In genomic region chrX:36329040-36329649, GRCm38 (mm10) we compare ENCODE assay signal across 7 mouse cellular contexts. TPM values are rescaled to one million over a fixed set of nuclear protein-coding genes. Genes with fewer than 3 reads are reported as not detected.
DNase-seq lines count a peak whose midpoint lies in the region; ATAC-seq and TF ChIP-seq lines count a peak whose summit lies in the region.

No protein-coding gene starts in this region.

- no peaks in the 10 kb centered on the region for H3K9me3 ChIP-seq in lung, embryonic 14.5 days (ENCODE audit: low read depth, low read length)
- H3K9me3 ChIP-seq in stomach, embryonic 14.5 days (ENCODE audit: control insufficient read depth, low read depth, low read length): no peaks in the 10 kb centered on the region

- H3K9ac ChIP-seq in lung, embryonic 14.5 days: peak overlapping the region; percentile 13; the same call in 1 of the 2 replicates
- H3K9ac ChIP-seq in stomach, embryonic 14.5 days (replicated peaks; ENCODE audit: low read depth, low read length): 0 out of 2 replicates have a peak overlapping the region, but pooled peaks have one; percentile 10

- H3K4me2 ChIP-seq in lung, embryonic 14.5 days: peak overlapping the region; percentile 76
- H3K4me2 ChIP-seq in stomach, embryonic 14.5 days (replicated peaks; ENCODE audit: low read depth, low read length): peak overlapping the region; percentile 86

- DNase-seq in urinary bladder, postnatal 14 days (ENCODE audit: low spot score): peak; percentile 6
- DNase-seq in urinary bladder, adult 18-20 months (ENCODE audit: low spot score in 2 of 2): no peak
- DNase-seq in cerebellum, adult 2 months: peak; percentile 44 to 57
- DNase-seq in gastrocnemius, postnatal 25 days: peak; percentile 7
- DNase-seq in kidney, adult 18-20 months: peak; percentile 41
- DNase-seq in lung, embryonic 14.5 days: peak; percentile 4

- TF ChIP-seq POLR2A in cerebellum, adult 2 months (IDR thresholded peaks at IDR 0.05; ENCODE audit: borderline replicate concordance, insufficient read depth, low read length): no peak

- 0 out of 2 replicates have a peak, but pooled peaks cover 4% of the 10 kb centered on the region for H3K4me1 ChIP-seq in cerebellum, adult 2 months (ENCODE audit: control insufficient read depth, insufficient read depth, low read length)
- H3K4me1 ChIP-seq in lung, embryonic 14.5 days (ENCODE audit: insufficient read depth): no peaks in the 10 kb centered on the region
- no peaks in the 10 kb centered on the region for H3K4me1 ChIP-seq in stomach, embryonic 14.5 days (ENCODE audit: control insufficient read depth, insufficient read depth, low read length)

- H3K4me3 ChIP-seq in cerebellum, adult 2 months (replicated peaks; ENCODE audit: insufficient read depth, low read depth, low read length): peak overlapping the region; percentile 61
- peak overlapping the region; percentile 43 for H3K4me3 ChIP-seq in lung, embryonic 14.5 days (ENCODE audit: low read depth, low read length)
- peak overlapping the region; percentile 38 for H3K4me3 ChIP-seq in stomach, embryonic 14.5 days (ENCODE audit: low read depth, low read length)

- H3K27ac ChIP-seq in cerebellum, adult 2 months (ENCODE audit: insufficient read depth, low read length): peak overlapping the region; percentile 64; the same call in 1 of the 2 replicates
- no peak overlapping the region for H3K27ac ChIP-seq in lung, embryonic 14.5 days (ENCODE audit: low read depth)
- H3K27ac ChIP-seq in stomach, embryonic 14.5 days (ENCODE audit: low read length): no peak overlapping the region

- TF ChIP-seq CTCF in cerebellum, adult 2 months (IDR thresholded peaks at IDR 0.05; ENCODE audit: borderline replicate concordance, insufficient read depth, low read depth, low read length): no peak
- TF ChIP-seq CTCF in lung, embryonic 14.5 days (IDR thresholded peaks at IDR 0.05; ENCODE audit: low read depth): no peak

- WGBS in cerebellum, adult 2 months: 8% methylated on average over 48 of the region's 66 CpGs
- 16% methylated on average over 48 of the region's 66 CpGs for WGBS in lung, embryonic 14.5 days
- 19% methylated on average over 35 of the region's 66 CpGs for WGBS in stomach, embryonic 14.5 days

- peak; percentile 22; the same call in 1 of the 2 replicates for ATAC-seq in lung, embryonic 14.5 days (ENCODE audit: insufficient read depth)
- no peak; the same call in 1 of the 2 replicates for ATAC-seq in stomach, embryonic 14.5 days (ENCODE audit: insufficient number of reproducible peaks, insufficient read depth, low FRiP score, low read depth)

- H3K36me3 ChIP-seq in lung, embryonic 14.5 days (ENCODE audit: insufficient read depth): no peaks in the 10 kb centered on the region
- no peaks in the 10 kb centered on the region for H3K36me3 ChIP-seq in stomach, embryonic 14.5 days (ENCODE audit: control insufficient read depth, insufficient read depth, low read length)

- H3K27me3 ChIP-seq in cerebellum, adult 2 months (ENCODE audit: control insufficient read depth, insufficient read depth, low read length): no peaks in the 10 kb centered on the region
- H3K27me3 ChIP-seq in lung, embryonic 14.5 days (ENCODE audit: insufficient read depth, low read length): peaks cover 7% of the 10 kb centered on the region
- H3K27me3 ChIP-seq in stomach, embryonic 14.5 days (ENCODE audit: control insufficient read depth, insufficient read depth, low read length): 0 out of 2 replicates have a peak, but pooled peaks cover 4% of the 10 kb centered on the region

RNA-seq across cellular contexts. Expression of gene Lonrf3, which starts 1.0 kb away (rescaled TPM):
- 5.6 and 5.8 TPM in 2 replicates for polyA plus RNA-seq in cerebellum, adult 2 months (2012; rRNA removed)
- total RNA-seq in gastrocnemius, postnatal 25 days (2021): 1 to 10 TPM; 2.4 TPM
- polyA plus RNA-seq in lung, embryonic 14.5 days (2014; fragmentation: Nextera tagmentation; extraction: Ambion mirVana): 0.71 and 1.0 TPM in 2 replicates
- polyA plus RNA-seq in stomach, embryonic 14.5 days (2014; fragmentation: Nextera tagmentation; extraction: Ambion mirVana): 0.46 and 0.74 TPM in 2 replicates

Comparison
In these comparisons a context has a peak if more than half of its experiments do, and no peak if none do; other contexts are left out.
1. DNase-seq: peak in urinary bladder, postnatal 14 days (single experiment), cerebellum, adult 2 months (2 of 2), gastrocnemius, postnatal 25 days (single experiment), kidney, adult 18-20 months (single experiment) and lung, embryonic 14.5 days (single experiment); none in urinary bladder, adult 18-20 months (0 of 2).
2. Peak in every context shown above with its lines, with median percentiles within 50 percentile points of each other: H3K4me3 ChIP-seq.